Mouse (Mus musculus): ENCODE results near the gene Cd63.

DNA sequence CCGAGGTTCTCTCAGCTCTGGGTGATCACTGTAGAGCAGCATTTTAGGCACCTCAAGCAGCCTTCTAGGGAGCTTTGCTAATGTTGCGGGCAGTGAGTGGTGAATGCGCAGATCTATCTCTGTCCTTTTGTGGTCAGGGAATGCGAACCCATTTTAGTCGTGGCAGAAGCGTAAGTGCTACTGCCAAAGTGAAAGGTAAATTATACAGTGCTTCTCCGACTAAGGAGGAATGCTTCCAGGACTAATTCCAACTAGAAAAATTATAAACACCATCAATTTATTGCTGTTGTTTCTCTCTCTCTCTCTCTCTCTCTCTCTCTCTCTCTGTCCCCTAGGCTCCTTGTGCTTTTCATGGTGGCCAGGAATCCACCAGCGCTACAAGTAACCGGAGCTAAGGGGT lies 23.1 kb downstream of the Cd63 start, which contains the start of gene Bloc1s1:
- TF ChIP-seq CTCF (IDR thresholded peaks at IDR 0.05; ENCODE audit: low read depth) (no peak), EP300 (IDR thresholded peaks at IDR 0.05; ENCODE audit: low read depth) (no peak)

Data from liver, embryonic 14.5 days (tissue).